Mouse (Mus musculus): ENCODE results near the gene Thsd7a.

DNA sequence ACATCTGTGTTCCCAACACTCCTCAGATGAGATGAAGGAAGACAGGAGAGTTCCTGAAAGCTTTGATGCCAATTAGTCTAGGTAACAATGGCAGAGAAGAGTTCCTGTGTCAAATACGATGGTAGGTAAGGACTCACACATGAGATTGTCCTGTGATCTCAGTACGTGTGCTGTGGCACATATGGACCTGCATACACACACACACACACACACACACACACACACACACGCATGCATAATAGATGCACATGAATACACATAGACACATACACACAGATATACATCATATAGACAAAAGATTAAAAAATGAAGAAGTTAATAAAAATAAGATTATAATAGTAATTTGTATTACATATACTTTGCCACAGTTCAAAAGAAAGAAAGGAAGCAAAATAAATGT, 56.0 kb downstream of the Thsd7a start:
- TF ChIP-seq ZNF384 (IDR thresholded peaks at IDR 0.05; ENCODE audit: low read depth, low read length) (no peak), MAFK (IDR thresholded peaks at IDR 0.05; ENCODE audit: insufficient read depth, low read depth, low read length) (no peak), CHD2 (IDR thresholded peaks at IDR 0.05; ENCODE audit: low read depth, low read length) (no peak)

Data from ES-E14 (cell line).